Mouse (Mus musculus): ENCODE measurements at regions not wholly inside any gene's neighbourhood (a gene's known extent, or its start where the extent isn't known, plus 50 kb on each side); places are given as distances from the start of the nearest gene placed in this dataset.

DNA sequence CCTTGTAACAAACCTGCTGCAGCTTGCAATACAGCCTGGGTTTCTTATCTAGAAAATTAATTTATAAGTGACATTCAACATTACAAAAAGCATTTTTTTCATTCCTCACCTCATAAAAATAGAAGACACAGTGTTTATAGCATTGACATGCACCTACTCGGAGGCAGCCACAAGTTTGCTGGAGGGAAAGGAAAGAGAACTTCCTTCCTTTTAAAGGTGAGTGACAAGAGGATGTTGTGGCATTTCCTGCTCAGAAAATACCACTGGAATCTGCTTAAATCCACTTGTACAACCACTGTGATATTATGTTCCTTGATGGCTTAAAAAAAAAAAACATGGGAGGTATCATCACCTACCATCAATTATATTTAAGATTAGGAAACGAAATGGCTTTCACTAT is 1222.2 kb upstream of the Flrt2 start:
- DNase-seq (ENCODE audit: low spot score in 2 of 2): no peak

DNA sequence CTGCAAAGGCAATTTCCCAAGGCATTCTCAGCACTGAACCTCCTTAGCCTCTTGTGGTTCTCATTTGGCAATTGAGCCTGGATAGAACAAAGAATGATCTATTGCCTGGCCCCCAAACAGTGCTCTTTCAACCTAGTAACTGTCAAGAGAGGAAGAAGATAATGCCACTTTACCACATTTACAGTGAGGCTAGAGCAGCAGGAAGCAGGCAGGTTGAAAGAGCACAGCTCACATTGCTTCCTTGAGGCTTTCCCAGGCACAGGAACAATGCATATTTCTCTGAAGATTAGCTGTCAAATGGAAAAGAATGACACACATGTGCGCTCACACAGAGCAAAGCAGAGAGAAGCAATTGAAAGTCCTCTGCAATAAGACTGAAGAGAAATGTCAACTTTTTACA is 1221.0 kb upstream of the Flrt2 start:
- no peak for DNase-seq (ENCODE audit: low spot score in 2 of 2)

DNA sequence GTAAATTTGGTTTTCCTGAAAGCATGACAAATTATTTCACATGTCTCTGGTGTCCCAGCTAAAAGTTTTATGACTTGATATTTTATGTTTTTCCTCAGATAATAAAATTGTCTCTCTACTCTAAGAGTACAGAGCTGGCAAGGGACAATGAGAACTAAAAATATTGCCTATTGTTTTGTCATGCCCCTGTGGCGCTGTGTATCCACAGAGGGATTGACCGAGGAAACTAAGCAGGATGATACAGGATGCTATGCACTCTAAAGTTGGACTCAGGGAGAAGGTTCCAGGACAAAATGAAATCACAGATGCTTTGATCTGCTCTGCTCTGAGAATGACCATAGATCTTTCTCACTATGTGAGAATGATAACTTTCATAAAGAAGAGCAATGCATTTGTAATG is 1203.3 kb upstream of the Flrt2 start:
- DNase-seq (ENCODE audit: low spot score in 2 of 2): no peak

DNA sequence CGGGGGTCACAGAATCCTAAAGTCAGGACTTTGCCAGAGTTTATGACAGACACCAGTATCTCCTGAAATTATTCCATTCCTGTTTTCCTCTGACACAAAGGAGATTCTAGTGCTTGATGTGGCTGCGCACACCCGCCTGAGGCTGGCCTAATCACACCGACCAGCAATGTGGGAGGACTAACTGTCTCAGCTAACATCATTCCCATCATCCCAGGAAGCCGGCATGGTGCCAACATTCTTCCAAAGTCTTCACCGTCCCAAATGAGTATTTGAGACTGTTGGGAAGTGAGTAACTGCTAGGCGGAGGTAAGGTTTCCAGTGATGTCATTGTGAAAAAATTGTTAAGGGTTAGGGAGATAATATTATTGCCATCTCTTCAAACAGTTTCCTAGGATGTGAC is 1183.9 kb upstream of the Flrt2 start:
- no peak for DNase-seq (ENCODE audit: low spot score in 2 of 2)

DNA sequence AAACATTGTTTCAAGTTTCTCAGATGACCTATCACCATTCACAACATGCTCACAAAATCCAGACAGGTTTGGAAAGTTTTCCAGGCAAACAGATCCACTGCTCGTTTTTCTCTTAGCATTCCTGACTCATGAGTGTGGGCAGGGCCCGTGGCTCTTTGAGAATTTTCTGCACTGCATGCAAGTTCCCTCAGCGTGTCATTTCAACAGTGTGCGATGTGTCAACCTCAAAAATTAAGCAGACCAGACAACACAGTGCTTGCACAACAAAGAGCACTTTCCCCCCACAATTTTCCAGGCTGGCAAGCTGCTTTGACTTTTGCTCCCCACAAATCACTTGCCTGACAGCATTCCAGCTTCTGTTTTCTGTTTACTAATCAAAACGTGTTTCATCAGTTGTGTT is 1182.2 kb upstream of the Flrt2 start:
- no peak for DNase-seq (ENCODE audit: low spot score in 2 of 2)

DNA sequence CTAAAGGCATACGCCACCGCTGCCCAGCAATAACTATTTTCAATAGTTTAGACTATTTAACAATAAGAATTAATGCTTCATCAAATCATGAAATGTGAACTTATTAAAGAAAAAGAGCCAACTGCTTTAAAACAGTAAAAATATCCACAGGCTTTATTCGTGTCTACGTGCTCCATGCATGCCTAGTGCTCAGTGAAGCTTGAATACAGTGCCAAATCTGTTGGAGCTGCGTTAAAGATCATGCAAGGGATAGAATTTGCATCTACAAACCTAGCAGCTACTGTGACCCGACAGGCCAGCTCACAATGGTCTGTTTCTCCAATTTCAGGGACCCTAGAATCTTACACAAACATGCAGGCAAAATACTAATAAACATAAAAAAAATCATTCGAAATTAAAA is 1147.3 kb upstream of the Flrt2 start:
- DNase-seq (ENCODE audit: low spot score in 2 of 2): no peak

DNA sequence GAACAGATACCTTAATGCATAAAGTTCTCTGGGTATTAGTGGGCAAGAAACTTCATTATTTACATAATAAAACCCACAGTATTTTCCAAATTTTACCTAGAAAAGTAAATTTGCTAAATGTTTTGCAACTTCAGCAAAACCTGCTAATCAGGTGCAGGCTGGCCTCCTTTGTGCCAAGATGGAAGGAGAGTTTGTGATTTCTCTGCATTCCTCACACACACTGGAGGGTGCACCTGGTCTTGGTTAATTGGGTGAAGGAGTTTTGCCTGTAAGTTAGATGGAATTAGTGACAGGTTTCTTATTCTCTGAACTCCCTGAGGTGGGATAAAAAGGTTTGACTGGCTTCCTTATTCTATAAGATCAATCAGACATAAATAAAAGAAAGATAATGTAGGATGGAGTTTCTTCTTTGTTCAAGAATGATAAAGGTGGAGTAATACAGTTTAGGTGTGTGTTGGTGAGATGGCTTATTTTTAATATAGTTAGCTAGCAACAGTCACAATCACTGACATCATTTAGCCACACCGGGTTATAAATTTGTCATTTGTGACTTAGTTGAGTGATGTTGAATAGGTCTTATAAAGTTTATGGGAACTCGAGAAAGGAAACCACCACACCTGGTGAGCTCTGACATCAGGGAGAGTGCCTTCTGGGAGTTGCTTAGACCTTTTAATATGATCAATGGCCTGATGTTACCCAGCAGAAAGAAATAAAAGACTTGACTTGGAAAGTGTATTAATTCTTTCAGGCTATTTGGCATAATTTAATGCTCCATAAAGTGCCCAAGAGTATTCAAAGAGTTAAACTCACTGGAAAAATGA is 1131.4 kb upstream of the Flrt2 start:
- no peak for DNase-seq (ENCODE audit: low spot score in 2 of 2)

DNA sequence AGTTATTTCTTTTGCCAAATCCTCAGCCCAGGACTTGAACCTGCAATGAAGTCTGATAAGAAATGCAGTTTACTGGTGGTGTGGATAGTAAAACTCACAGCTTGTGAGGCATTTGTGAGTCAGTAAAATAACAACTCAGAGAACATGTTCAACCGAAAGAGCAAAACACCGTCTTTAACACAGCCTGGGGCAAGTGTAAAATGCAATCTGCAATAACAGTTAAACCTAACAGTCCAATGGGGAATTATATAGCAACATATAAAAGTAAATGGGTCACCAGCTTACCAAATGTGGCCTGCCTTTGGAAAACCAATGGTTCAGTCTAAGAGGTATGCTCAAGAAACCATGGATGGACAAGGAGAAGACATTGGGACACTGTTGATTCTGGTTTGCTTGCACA is 1117.0 kb upstream of the Flrt2 start:
- DNase-seq (ENCODE audit: low spot score in 2 of 2): no peak

DNA sequence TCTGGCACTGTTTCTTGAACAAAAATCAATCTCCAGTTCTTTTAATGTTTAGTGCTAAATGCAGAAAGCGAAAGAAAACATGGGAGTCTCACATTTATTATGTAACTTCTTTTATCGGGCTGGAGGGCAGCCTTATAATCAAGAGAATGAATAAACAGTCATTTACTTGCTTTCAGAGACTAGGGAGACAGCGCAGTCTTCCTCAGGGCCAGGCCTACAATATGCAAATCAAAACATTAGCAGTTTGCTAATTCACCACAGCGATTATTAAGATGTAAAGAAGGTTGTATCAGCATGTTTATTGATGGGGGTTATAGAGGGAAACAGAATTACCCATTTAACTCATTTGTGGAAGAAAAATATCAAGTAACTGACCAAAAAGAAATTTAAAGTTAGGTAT is 1111.7 kb upstream of the Flrt2 start:
- DNase-seq (ENCODE audit: low spot score in 2 of 2): no peak

DNA sequence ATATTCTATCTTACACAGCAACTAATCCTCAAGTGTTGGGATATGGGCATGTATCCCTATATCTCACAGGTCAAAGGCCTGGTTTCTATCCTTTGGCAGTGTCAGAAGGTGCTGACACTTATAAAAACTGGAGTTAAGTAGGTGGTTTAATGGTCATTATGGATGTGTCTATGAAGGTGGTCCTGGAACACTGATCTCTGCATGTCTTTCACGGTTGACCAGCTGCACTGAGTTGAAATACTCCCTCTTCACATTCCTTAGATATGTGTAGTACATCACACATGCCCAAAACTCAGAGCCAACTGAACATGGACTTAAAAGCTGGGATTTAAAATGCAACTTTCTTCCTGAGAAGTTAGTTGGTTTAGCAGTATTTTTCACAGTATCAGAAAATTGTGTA is 1107.7 kb upstream of the Flrt2 start:
- no peak for DNase-seq (ENCODE audit: low spot score in 2 of 2)

DNA sequence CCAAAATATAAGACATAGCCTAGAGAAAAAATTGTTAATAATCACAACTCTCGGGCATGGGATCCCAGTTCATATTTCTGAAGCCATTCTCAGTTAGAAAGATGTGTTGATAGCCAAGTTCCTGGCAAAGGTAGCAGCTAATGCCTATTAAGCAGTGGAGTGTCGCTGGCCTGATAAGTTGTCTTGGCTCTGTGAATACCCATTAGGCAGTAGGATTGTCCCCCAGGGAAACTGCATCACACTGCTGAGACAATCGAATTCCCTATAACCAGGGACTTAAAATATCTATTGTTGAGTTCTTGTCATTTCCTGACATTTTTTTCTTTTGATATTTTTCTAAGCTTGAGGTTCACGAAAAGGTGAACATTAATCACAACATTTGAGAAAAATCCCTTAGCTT is 1105.0 kb upstream of the Flrt2 start:
- DNase-seq (ENCODE audit: low spot score in 2 of 2): no peak

DNA sequence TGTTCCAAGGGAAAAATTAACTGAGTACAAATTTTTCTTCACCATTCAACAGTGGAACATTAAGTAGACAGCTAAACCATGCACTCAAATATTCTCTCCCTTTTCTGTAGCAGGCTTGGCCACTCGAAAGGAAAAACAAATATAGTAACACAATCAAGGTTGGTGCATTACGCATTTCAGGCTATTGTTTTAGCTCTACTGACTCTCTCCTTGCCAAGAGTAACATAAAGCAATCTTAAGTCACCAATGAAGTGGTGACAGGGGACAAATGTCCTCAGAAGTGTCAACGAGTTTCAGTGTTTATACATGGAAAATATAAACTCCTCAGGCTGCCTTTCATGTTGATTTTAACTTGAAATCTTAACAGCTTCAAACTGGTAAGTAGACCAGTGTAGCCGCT is 1103.4 kb upstream of the Flrt2 start:
- no peak for DNase-seq (ENCODE audit: low spot score in 2 of 2)

DNA sequence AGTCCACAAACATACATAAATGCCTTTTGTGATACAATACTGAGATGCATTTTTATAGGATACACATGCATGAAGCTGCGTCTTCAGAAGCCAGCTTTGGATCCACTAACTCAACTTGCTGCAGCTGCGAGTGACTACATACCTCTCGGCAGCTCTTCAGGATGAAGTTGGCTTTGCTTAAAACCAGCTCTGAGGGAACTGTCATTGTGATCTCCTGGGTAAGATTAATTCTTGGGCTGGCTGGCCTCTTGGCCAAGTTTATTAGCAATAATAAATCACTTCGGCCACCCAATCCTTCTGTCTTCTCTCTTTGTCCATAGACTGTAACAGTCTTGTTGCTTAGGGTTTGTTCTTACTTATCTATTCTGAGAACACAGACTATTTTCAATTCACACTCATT is 1103.0 kb upstream of the Flrt2 start:
- DNase-seq (ENCODE audit: low spot score in 2 of 2): no peak

DNA sequence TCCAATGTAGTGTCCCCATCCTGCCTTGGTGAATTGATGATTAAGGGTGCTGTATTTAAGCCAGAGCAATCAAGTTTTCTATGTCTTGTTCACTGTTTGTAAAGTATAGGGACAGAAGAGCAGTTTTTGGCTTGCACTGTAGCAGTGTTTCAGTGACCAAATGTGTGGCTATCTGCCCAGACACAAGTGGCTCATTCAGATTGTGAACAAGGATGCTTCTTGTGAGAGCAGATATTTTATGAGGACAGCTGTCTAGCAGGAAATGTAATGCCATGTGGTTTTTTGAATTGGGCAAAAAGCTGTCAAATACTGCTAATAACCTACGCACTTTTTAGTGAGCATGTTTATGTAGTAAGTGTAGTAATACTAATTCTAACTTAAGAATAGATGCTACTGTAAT is 1086.5 kb upstream of the Flrt2 start:
- DNase-seq (ENCODE audit: low spot score in 2 of 2): no peak

DNA sequence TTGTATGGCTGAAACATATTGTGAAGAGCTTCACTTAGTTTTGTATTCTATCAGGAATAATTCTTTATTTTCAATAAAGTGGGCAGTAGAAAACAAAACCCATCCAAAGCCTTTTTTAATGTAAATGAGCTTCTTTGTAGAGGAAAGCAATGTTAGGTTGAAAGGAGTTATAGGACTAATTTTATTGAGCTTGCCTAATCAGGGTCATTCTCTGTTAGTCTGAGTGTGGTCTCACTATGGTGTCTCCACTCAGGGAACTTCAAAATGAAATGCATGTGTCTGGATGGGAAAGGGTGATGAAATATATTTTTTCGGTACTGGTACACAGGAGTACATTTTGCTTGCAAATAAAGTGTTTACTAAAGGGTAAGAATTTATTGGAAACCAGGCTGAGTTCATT is 1055.5 kb upstream of the Flrt2 start:
- DNase-seq (ENCODE audit: low spot score in 2 of 2): no peak

DNA sequence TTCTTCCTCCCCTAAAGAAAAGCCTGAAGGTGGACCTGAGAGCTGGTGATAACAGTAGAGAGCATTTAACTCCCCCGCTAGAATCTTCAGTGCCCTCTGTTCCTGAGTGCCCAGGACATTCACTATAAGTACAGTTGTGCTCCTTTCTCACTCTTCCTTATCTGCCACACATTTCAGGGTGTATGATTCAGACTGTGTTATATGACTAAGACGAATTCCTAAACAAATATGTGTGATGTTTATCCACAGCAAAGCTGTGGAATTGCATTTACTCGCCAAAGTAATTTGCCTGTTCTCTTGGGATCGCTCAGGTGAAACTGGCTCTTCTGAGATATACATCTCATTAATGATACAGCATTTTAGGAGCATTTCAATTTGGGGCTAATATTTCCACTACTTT is 1051.9 kb upstream of the Flrt2 start:
- no peak for DNase-seq (ENCODE audit: low spot score in 2 of 2)

DNA sequence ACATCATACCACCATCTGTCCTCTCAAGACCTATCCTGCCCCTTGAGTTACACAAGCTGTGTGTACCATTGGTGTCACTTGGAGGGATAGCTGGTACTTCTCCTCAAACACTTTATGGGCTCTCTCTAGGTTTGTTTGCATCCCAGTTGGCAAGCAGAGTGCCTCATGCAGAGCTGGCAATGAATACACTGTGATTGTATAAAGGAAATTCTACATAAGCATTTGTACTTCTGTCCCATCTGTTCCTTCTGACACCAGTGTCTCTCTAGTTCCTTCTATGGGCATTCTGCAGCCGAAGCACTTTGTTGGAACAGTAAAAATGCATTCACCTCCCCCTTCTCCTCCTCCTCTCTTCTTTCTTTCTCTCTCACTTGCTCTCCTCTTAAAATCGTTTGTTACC is 1046.7 kb upstream of the Flrt2 start:
- no peak for DNase-seq (ENCODE audit: low spot score in 2 of 2)

DNA sequence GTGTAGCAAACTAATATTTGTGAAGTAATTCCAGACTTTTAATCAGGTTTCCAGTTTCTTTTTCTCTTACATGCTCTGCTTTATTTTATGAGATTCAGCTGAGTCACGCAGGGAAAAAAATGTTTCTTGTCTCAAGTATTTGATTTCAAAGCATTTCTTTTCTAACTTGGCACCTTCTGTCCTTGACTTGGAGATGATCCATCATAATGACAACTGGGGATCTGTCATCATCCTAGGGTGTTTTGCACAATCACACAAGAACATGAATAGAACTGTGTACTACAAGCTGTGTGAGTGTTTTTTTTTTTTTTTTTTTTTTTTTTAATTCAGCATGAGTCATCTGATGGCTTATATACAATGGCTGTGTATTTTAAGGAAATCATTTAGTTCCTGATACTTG is 1022.0 kb upstream of the Flrt2 start:
- DNase-seq (ENCODE audit: low spot score in 2 of 2): no peak

DNA sequence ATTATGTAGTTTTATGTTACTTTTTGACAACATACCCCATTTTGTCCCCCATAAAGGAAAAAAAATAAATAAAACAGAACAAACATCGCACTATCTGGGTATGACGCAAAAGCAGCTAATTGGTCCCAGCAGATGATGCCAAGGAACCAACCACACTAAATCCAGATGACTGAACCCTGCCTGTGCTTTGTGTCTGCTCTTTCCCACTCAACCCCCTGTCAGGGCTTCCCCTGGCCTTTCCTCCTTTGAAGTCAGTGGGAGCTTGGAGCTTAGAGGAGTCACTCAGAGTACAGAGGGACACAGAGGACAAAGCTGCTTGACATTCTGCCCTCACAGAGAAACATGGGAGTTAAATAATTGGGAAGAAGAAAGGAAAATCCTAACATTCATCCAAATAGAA is 1017.1 kb upstream of the Flrt2 start:
- DNase-seq (ENCODE audit: low spot score in 2 of 2): no peak

DNA sequence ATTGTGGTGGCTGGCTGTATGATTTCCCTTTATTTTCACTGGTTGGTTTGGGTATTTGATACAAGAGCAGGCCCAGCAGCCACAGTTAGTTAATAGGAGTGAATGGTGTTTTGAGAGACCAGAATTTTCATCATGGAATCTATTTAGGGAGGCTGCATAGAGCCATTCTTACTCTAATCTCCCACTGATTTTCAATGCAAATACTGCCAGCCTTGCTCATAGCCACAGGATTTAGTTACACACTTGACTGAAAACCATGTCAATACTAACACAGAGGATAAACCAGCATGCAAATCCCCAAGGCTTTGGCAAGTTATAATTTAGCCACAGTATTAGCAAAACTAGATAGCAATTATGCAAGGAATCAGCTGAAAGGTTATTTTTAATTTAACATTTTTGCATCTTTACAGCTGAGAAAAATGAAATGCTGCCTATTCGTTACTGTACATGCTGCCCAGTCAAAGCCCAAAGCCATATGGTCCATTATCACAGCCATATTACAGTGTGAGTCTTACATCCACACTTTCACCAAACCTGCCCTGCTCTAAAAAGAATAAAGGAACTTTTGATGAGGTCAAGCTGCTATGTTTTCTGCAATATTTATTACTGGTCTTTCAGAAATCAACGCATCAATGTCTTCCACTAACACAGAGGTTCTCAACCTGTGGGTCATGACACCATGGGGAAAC is 1000.5 kb upstream of the Flrt2 start:
- DNase-seq (ENCODE audit: low spot score in 2 of 2): no peak

DNA sequence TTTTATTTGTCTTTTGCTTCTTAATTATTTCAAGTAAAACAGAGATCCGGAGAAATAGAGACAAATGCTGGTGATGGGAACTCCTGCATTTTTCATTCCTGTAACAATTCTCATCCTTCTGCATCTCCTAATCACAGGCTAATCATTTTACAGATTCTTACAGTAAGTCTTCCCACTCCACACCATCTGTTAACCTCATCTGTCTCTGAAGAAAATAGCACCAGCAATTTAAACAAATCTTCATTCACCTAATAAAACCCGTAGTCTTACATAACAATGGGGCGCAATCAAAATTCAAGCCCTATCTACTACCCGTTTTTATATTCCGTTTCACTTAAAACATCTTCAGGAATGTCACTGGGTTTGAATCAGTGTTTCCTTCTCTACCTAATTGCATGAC is 960.6 kb upstream of the Flrt2 start:
- no peak for DNase-seq (ENCODE audit: low spot score in 2 of 2)

DNA sequence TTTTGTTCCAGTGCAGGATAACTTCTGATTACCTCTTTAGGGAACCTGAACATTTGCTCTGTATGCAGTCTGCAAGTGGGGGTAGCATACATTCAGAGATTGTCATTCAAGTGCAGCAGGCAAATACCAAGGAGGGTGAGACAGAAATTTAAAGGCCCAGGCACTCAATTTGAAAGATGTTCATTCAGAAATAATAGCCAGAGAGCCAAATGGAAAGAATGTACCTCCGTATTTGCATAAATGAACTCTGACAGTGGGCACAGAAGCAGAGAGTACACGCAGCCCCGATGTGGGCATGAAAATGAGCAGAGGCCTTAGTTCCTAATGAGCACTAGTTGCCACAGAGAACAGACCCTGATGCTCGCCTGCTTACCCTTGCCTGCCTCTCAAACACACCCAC is 958.8 kb upstream of the Flrt2 start:
- no peak for DNase-seq (ENCODE audit: low spot score in 2 of 2)

DNA sequence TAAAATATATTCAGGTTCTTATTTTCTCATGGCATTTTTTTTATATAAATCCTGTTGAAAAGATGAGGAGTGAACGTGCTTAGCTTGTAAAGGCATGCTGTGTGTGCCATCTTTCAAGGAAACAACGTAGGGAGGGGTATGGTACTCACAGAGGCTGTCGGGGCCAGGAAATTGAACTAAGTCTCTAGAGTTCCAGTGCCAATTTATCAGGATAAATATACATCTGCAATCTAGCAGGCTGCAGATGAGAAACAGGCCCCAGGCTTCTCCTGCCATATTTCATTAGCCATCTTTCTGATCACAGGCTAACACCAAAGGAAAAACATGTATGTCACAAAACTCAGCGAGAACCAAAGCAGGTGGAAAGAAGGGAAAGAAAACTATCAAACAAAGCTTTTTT is 954.8 kb upstream of the Flrt2 start:
- no peak for DNase-seq (ENCODE audit: low spot score in 2 of 2)
